Mouse (Mus musculus): ENCODE results near the gene Lif. TPM values are rescaled to one million over a fixed set of nuclear protein-coding genes. Genes with fewer than 3 reads are reported as not detected.

Lif gene
- total RNA-seq, 2 experiments from 2014 or later, result 0.11 to 0.21 TPM

DNA sequence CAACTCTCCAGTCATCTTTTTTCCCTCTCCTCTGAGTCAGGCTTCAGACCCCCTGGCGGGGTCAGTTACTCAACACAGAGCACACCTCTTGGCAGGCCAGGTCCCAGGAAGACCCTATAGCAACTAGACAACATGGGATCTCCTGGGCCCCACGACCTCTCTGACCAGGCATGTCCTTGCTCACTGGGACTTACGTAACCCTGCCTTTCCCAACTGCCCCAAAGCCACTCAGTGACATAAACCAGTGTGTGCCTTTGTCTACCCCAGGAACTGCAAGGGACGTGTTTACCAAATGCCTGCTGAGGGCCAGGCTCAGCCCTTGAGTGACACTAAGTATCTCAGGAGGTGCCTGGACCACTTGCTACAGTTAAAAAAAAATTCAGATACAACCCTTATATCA lies 27.5 kb upstream of the Lif start:
- DNase-seq (ENCODE audit: low spot score), result no peak

DNA sequence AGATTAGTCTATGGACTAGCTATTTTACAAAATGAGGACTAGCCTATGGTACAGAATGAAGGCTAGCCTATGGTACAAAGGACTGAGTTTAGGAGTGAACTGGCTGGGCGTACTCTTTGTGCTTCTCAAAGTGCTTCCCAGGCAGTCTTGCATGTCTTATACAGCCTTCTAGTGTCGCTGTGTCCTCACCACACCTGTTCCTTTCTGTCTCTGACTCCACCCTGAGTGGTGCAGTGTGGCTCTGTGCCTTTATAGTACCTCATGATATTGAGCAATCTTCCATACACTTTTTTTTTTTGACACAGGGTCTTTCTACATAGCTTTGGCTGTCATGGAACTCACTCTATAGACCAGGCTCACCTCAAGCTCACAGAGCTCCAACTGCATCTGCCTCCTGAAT lies 25.9 kb upstream of the Lif start:
- DNase-seq (ENCODE audit: low spot score), result no peak

DNA sequence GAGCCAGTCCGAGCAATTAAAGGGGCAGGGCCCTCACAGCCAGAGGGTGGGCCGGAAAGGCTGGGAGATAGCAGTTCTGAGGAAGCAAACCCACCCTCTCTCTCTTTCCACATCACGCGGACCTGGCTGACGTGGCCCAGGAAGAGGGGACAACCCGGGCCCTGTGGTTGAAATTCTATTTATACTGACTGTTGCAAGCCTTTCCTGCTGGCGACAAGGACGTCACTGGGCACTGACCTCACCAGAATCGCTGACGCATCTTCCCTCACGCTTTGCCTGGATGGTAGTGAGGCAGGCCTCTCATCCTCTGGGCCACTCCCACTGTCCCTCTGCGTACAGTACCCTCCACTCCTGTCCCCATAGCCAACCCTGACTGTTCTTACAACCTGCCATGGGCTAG lies 24.7 kb upstream of the Lif start:
- no peak for DNase-seq (ENCODE audit: low spot score)

DNA sequence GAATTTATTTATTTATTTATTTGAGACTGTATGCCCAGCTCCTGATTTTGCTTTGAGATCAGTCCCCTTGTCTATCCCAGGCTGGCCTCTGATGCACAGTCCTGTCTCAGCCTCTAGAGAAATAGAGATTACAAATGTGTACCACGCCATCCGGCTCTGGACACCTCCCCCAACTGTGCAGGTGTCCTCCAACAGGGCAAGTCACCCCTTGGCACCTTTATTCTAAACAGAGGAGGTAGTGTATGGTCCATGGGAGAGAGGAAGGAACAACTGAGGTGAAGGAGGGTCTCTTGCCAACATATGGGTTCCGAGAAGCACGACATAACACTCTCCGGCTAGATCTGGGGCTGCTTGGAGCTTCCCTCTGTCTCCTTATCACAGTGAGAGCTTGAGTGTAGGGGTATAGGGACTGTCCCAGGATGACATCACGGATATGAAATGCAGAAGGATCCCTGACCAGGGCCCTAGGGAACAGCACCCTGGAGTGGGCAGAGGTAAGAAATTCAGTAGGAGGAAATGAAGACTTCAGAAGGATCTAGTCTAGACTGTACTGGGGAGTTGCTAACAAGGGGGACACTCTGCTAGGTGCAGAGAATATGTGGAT lies 22.2 kb upstream of the Lif start:
- DNase-seq (ENCODE audit: low spot score), result no peak

- no peak for DNase-seq (ENCODE audit: low spot score)
Measured at GRCm38 (mm10) chr11:4235665-4236545, 21.5 kb upstream of the Lif start, which contains the start of gene Osm. Gene Osm, plus strand, starts transcription at chr11:4236420.

DNA sequence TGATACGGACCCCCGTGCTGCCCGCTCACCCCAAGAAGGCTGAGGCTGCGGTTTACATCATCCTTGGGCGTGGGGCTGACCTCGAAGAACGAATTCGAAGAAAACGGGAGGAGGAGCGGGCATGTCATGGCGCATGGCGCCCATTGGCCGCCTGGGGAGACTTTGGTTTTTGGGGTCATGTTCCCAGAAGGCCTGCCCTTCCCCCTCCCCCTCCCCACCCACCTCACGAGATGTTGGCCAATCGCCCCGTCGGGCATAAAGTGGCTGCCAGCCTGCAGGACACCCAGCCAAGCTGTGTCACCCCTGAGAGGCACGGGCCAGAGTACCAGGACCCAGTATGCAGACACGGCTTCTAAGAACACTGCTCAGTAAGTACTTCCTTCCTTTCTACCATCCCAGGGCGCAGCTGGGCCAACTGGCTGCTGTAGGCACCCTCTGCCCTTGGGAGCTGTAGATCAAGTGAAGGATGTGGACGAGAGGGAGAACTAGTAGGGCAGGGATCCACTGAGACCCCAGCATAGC lies 20.8 kb upstream of the Lif start:
- DNase-seq (ENCODE audit: low spot score), result no peak

DNA sequence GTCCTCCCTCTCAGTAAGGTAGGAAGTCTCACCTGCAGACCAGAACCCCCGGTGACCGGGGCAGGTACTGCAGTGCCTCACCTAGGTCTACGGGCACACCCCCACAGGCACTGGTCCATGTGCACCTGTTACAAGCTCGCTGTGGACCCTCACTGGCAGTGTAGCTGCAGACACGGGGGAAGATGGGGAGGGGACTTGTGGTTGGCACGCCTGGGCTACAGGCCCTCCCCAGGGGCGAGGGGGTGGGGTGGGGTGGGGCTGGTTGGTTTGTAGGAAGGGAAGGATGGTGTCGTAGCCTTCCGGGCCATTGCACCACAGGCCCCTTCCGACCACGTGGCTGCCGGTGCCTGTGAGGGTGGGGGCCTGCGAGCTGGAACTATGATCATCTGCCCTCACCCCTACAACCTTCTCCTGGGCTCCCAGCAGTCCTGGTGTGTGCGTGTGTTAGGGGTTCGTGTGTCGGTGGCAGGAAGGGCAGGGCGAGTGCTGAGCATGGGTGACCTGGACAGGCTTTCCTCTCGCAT lies 19.9 kb upstream of the Lif start:
- DNase-seq (ENCODE audit: low spot score), result no peak

GRCm38 (mm10) chr11:4238167-4238566 lies 19.2 kb upstream of the Lif start:
- no peak for DNase-seq (ENCODE audit: low spot score)

GRCm38 (mm10) chr11:4239691-4240090 lies 17.7 kb upstream of the Lif start:
- no peak for DNase-seq (ENCODE audit: low spot score)

DNA sequence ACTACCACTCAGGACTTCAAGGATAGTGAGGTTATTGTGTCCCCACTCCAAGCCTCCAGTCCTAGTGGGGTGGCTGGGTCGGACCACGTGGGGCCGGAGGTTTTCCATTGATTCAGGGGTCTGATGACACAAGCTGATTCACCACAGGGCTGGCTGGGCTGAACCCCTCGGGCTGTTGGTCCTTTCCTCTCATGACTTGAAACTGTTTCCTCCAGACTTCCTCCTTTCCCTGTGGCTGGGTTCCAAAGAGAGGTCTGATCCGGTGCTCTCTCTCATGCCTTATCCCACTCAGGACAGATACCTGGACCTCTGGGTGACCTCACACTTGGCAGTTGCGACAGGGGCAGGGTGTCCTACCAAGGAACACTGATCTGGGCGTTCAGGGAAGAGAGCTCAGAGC lies 17.2 kb upstream of the Lif start:
- no peak for DNase-seq (ENCODE audit: low spot score)

DNA sequence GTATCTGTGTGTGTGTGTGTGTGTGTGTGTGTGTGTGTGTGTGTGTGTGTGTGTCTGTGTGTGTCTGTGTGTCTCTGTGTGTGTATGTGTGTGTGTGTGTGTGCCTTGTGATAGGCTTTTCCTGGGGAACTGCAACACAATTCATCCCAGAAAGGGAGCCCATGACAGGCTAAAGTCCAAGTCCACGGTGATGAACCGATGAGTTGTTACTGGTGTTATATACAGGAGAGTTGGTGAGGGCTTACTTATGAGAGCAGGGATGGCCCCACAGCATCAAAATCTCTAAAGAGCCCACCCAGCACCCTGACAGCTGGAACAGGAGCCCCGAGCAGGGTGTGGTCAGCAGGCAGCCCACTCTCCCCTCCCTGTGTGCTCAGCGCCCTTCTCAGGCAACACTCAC lies 16.2 kb upstream of the Lif start:
- DNase-seq (ENCODE audit: low spot score), result no peak

DNA sequence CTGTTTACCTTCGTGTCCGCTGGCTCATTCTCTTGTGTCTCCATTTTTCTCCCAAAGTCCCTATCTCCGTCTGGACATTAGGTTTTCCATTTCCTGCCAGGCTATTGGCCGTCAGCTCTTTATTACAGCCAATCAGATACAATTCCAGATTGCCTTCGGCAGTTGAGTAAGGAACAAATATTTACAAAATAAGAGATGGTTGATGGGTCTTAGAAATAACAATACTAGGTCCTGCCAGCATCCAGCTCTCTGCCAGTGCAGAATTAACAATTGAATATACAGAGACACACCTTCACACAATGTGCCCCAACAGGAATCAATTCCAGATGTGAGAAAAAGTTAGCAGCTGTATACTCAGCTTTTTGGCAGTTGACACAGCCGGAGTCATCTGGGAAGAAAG lies 11.2 kb upstream of the Lif start:
- DNase-seq (ENCODE audit: low spot score), result no peak

- no peak for DNase-seq (ENCODE audit: low spot score)
Measured at GRCm38 (mm10) chr11:4246623-4247022, 10.7 kb upstream of the Lif start.

GRCm38 (mm10) chr11:4247201-4247959 lies 10.0 kb upstream of the Lif start:
- DNase-seq (ENCODE audit: low spot score), result no peak

DNA sequence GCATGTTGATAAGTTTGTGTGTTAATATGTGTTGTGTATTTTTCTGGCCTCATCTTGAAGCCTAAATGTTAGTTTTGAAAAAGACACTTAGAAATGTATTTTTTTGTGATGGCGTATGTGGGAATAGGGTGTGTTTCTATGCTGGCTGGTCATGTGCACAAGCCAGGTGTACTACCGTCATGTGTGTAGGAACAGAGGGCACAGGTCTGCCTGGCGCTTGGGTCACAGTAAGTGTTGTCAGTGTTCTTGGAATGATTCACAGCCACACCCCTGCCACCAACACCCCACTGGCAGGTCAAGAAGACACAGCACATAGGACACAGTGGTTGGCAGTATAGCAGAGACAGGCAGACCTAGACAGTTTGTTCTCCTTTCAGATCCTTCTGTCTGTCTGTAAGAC lies 8.2 kb upstream of the Lif start:
- no peak for DNase-seq (ENCODE audit: low spot score)

GRCm38 (mm10) chr11:4250290-4250689 lies 7.1 kb upstream of the Lif start:
- no peak for DNase-seq (ENCODE audit: low spot score)

DNA sequence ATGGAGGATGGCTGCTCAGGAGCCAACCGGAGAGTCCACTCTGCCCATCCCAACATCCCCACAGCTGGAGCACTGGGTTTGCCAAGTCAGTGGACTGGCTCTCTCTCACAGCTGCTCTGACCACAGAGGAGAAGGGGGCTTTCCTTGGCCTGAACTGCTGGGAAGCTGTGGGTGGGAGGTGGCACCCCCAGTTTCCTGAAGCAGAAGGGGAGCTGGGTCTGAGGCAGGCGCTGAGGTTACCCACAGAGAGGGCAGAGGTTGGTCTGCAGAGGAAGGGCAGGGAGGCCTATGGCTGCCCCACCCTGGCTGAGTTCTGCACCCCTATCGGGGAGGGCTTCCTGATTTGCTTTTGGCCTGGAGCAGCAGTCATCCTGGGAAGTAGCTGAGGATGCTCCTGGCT lies 6.0 kb upstream of the Lif start:
- no peak for DNase-seq (ENCODE audit: low spot score)

DNA sequence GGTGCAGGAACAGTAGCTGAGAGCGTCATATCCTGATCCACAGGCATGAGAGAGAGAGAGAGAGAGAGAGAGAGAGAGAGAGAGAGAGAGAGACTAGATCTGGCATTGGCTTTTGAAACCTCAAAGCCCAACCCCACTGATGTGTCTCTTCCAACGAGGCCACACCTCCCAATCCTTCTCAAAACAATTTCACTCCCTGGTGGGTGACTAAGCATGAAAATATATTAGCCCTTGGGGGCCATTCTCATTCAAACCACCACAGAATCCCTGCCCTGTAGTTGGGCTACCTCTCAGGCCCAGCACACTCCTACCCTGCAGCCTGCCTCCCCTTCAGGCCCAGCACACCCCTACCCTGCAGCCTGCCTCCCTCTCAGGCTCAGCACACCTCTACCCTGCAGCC lies 4.5 kb upstream of the Lif start:
- DNase-seq (ENCODE audit: low spot score), result no peak

GRCm38 (mm10) chr11:4257756-4258155 lies 399 bp downstream of the Lif start:
- no peak for DNase-seq (ENCODE audit: low spot score)

GRCm38 (mm10) chr11:4258657-4259082 lies 1.3 kb downstream of the Lif start:
- peak; percentile 82 for DNase-seq (ENCODE audit: low spot score)

DNA sequence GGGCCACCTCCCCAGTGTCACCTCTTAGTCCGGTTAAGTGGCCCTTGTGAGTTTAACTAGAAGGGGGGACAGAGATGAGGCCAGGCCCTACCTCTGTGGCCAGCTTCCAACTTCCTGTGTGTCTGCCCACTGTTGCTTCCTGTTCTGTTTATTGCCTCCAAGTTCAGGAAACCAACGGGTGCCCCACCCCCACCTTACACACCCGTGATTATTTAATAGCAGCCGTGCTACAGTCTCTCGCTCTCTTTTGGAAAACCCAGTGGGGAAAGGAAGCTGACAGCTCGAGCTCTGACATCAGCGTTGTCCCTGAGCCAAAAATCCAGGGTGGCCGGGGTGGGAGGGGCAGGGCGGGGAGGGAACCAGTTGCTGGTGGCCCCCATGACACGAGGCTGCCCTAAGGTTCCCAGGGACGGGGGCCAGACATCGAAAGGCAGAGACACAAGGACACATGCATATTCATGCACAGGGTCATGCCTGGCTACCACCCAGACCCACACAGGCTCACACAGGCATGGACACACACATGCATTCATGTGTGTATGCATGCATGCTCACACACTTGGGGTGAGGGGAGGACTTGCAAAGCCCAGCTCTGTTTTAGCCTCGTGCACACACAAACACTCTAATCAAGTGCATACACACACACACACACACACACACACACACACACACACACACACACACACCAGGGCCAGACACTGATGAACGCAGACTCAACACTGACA lies 3.3 kb downstream of the Lif start:
- DNase-seq (ENCODE audit: low spot score), result peak; percentile 45
